Mouse (Mus musculus) lung, adult 2 months (tissue): ENCODE results near the gene Chst15. TPM values are rescaled to one million over a fixed set of nuclear protein-coding genes. Genes with fewer than 3 reads are reported as not detected.

Experiments used
- DNase-seq: peaks from one replicate; pipeline ENCODE4 v3.0.0; 2022
- H3K4me1 ChIP-seq: fragments of 200-500 bp; 2 replicates; pipeline ENCODE4 v1.6.1; 2011; ENCODE audit warnings: low read length; ENCODE audit not compliant: control insufficient read depth, insufficient read depth
- H3K4me3 ChIP-seq: fragments of 200-500 bp; replicated peaks from 2 replicates; pipeline ENCODE3; 2011; ENCODE audit warnings: low read depth, mild to moderate bottlenecking, control low read depth, low read length; ENCODE audit errors: extremely low read depth
- CTCF ChIP-seq: fragments of 200-500 bp; IDR thresholded peaks from 2 replicates; pipeline ENCODE4 v1.5.1; 2011; ENCODE audit warnings: mild to moderate bottlenecking, low read length, control low read depth; ENCODE audit not compliant: insufficient read depth
- POLR2A ChIP-seq: fragments of 200-500 bp; IDR thresholded peaks from 2 replicates; pipeline ENCODE4 v1.6.1; 2011; ENCODE audit warnings: low read depth, mild to moderate bottlenecking, control low read depth, low read length, borderline replicate concordance; ENCODE audit errors: extremely low read depth
- WGBS: fragments of 180-500 bp; shearing (Covaris S2); methylation state at CpG from one replicate; pipeline ENCODE4 v1.1.7; 2018; 5-methylcytosine and 5-hydroxymethylcytosine counted together
- polyA plus RNA-seq: library from polyadenylated mRNA; depleted of rRNA; stranded (reverse); fragments of >200 nt; gene quantifications from 2 replicates; pipeline ENCODE4 v1.2.3, GENCODE M21; 2012

The Chst15 gene
- polyA plus RNA-seq, 1 experiment: 14.7 TPM

DNA sequence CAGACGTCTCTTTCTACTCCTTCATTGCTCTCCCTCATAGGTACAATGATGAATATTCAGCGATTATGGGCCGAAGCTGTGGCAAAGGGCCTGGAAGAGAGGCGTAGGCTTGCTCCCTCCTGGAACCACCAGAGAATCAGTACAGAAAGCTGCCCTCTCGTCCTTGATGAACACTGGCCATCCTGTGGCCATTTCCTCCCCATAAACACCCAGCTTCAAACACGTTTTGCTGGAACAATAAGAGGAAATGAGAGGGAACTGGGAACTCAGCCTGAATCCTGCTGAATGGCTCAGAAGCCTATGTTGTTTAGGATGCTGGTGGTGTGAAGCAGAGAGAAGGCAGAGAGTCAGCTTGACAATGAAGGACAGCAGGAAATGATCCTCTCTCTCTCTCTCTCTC lies 21.3 kb upstream of the Chst15 start:
- 50% methylated on average over 6 of the region's 6 CpGs for WGBS
- Histone ChIP-seq H3K4me3 (no peak overlapping the region), H3K4me1 (peaks cover 23% of the 10 kb centered on the region)
- TF ChIP-seq CTCF (no peak), POLR2A (no peak)
- DNase-seq: no peak

DNA sequence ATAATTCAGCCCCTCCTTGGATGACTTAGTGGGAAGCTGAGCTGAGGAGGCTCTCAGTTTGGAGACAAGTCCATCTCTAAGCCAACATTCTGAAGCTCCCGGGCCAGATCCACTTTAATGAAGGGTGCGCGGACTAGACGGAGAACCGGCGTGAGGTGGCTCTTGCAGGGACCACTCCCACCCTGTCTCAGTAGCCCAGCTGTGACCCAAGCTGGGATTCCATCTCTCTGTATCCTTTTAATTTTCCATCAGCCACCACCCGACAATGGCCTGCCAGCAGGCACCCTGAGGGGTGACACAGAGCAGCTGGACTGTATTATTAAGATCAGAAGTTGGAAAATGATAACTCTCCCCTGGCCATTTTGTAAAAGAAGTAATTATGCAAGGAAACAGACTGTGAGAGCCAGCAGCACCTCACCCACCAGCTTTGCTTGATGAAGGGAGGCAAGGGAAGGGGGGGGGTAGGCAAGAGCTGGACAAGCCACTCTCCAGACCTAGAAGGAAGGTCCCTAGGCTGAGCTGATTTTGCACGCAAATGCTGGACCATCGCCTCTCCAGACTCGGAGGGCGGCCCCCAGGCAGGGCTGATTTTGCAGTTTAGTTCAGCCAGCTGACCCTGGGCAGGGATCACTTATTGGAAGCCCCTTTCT lies 20.4 kb upstream of the Chst15 start:
- H3K4me3 ChIP-seq: no peak overlapping the region
- 63% methylated on average over 11 of the region's 11 CpGs for WGBS
- TF ChIP-seq CTCF (no peak), POLR2A (no peak)
- DNase-seq: no peak
- peaks cover 23% of the 10 kb centered on the region for H3K4me1 ChIP-seq

DNA sequence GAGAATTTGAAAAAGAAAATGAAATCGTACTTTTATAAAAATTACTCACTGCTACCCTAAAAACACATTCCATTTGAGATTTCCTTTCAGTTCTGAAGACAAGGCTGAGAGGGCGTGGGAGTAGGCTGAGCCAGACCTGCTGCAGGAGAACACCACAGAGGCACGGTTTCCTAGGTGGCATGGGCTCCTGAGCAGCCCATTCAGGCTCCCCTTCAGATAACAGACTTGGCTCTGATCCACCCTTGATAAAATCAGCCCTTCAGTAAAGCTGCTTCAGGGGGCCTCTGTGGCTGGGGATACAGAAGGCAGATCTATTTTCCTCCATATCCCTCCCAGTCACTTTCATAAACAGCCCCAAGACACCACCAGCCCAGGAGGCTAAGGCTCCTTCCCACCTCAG lies 19.8 kb upstream of the Chst15 start:
- Histone ChIP-seq H3K4me3 (no peak overlapping the region), H3K4me1 (peaks cover 23% of the 10 kb centered on the region)
- TF ChIP-seq POLR2A (no peak), CTCF (no peak)
- DNase-seq: no peak
- 16% methylated on average over 3 of the region's 3 CpGs for WGBS

DNA sequence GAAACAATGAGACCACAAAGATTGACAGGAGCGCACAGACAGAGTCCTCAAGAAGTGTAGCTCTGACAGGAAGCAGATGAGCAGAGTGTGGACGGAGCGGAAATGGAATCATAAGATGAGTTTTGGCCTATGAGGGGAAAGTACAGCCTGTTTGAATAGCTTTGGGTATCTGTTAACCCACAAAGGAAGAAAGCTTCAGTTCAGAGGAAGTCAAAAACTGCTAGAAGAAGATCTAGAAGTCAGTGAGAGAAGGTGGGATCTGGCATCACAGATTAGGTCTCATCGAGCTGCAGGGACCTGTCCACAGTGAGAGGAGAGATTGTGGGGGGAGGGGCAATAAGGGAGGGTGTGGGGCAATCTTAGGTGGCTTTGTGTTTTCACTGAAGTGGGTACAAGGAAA lies 18.3 kb upstream of the Chst15 start:
- WGBS: 85% methylated on average over 4 of the region's 4 CpGs
- no peak for TF ChIP-seq POLR2A
- no peak for TF ChIP-seq CTCF
- no peak overlapping the region for H3K4me3 ChIP-seq
- H3K4me1 ChIP-seq: peaks cover 23% of the 10 kb centered on the region
- DNase-seq: no peak

DNA sequence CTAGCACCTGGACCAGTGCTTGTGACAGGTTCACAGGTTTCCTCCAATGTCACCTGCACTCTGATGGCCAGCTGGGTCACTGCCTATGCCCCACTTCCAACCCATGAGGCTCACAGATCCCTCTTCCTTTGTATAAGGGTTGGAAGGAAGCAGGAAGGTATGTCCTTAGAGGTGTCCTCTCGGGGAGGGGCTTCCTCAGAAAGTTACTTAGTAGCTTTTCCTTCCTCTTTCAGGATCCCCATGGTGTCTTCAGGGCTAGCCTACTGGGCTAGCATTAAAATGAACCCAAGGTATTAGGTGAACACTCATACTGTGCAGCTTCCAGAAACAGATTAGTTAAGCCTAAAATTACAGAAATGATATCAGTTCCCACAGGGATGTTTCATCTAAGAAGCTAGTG lies 16.1 kb upstream of the Chst15 start:
- DNase-seq: no peak
- 64% methylated on average over 1 of the region's 1 CpGs for WGBS
- TF ChIP-seq CTCF (no peak), POLR2A (no peak)
- Histone ChIP-seq H3K4me3 (no peak overlapping the region), H3K4me1 (peaks cover 12% of the 10 kb centered on the region)

DNA sequence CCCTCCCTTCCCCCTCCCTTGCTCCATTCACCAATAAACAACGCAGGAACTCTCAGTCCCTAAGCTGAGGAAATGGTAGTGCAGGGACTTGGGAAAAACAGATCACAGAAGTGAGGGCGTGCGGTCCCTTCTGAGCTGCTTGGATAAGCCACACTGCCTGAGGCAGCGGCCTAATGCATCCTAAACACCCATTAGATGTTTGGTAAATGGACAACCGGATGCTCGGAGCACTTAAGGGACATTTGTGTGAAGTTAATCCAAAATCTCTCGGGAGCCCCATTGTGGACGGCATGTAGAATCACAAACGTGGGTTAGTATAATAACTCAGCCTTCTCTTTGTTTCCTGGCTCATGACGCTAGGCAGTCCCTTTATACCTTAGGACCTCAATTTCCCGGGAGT lies 15.1 kb upstream of the Chst15 start:
- no peak for DNase-seq
- Histone ChIP-seq H3K4me1 (peaks cover 6% of the 10 kb centered on the region), H3K4me3 (no peak overlapping the region)
- WGBS: 40% methylated on average over 11 of the region's 11 CpGs
- TF ChIP-seq POLR2A (no peak), CTCF (no peak)

DNA sequence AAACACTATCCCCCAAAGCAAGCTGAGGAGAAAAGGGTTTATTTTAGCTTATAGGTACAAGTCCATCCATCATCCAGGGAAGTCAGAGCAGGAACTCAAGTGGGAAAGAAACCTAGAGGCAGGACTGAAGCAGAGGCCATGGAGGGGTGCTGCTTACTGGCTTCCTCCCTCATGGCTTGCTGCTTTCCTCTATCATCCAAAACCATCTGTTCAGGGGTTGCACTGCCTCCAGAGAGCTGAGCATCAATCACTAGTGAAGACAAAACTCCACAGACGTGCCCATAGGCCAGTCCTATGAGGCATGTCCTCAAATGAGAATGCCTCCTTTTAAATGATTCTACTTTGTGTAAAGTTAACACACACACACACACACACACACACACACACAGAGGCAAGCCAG lies 13.2 kb upstream of the Chst15 start:
- no peak for DNase-seq
- H3K4me1 ChIP-seq: peaks cover 5% of the 10 kb centered on the region
- TF ChIP-seq CTCF (no peak), POLR2A (no peak)
- H3K4me3 ChIP-seq: no peak overlapping the region
- 86% methylated on average over 1 of the region's 1 CpGs for WGBS

DNA sequence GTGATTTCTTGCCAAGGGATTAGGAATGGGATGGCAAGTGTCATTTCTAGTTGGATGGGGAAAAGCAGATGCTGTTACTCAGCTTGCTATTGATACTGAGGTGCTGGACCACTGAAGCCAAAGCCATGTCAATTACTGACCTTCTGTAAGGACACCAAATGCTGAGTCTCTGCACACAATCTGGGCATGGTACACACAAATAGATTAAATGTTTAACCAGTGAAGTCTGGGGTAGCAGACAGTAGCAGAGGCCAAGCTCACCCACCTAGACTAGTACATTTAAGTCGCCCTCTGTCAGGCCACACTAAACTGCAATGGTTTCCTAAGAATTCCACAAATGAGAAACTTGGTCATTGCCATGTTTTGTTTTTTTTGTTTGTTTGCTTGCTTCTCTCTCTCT lies 11.6 kb upstream of the Chst15 start:
- no peak for DNase-seq
- H3K4me1 ChIP-seq: peaks cover 5% of the 10 kb centered on the region
- 100% methylated on average over 1 of the region's 1 CpGs for WGBS

DNA sequence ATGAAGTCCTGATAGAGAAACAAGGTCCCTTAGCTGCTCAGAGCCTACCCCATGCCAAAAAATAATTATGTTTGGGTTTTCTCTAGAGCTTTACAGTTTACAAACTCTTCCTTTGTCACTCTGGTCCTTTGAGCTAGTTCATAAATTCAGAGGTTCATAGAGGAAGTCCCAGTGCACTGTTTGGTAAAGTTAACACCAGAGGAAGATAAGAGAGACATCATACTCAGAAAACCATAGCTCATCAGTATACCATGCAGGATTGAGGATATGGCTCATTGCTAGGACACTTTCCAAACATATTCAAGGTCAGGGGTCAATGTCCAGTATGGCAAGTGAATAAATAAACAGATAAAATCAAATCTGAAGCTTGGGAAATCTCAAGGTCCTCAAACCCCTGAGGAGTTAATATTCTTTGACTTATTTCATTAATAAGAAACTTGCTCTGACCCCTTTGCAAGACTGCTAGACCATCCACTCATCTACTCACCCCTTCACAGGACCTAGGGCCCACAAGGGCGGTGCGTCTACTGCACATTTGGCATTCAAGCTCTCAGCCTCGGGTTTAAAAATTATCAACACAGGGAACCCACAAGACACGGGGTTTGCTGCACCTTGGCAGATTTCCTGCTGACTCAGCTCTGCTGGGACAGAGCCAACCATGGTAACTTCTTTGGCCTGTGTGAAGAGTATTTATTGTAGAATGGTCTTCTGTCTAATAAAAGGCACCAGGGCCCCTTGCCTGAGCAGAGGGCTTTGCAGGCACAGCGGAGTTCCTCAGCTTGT lies 8.7 kb upstream of the Chst15 start:
- Histone ChIP-seq H3K4me1 (peaks cover 5% of the 10 kb centered on the region; the same call in 1 of the 2 replicates), H3K4me3 (no peak overlapping the region)
- WGBS: 15% methylated on average over 5 of the region's 5 CpGs
- TF ChIP-seq POLR2A (no peak), CTCF (no peak)
- DNase-seq: no peak

More for the DNA sequence above, 11.6 kb upstream of the Chst15 start:
- no peak overlapping the region for H3K4me3 ChIP-seq
- TF ChIP-seq CTCF: no peak
- no peak for TF ChIP-seq POLR2A

DNA sequence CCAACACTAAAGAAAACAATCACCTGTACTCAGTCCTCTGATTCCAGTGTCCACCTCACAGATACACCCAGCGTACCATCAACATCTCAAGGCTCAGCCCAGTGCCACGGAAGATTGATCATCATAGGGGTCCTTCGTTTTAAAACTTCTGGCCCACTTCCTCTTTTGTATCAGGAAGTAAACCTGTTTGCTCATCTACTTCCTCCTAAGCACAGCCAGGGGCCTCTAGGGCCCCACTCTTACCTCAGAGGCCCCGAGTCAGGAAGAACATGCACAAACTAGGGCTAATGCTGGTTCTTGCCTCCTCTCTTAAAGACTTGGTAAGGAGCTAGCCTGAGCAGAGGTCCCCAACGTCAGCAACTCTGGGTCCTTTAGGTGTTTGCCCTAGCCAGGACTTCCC lies 6.4 kb upstream of the Chst15 start:
- 48% methylated on average over 5 of the region's 5 CpGs for WGBS
- no peak overlapping the region for H3K4me3 ChIP-seq
- no peak for DNase-seq
- no peak for TF ChIP-seq POLR2A
- TF ChIP-seq CTCF: no peak
- H3K4me1 ChIP-seq: peaks cover 5% of the 10 kb centered on the region; the same call in 1 of the 2 replicates
